Mouse (Mus musculus) granulocyte monocyte progenitor cell, adult 5-6 weeks (primary cell): ENCODE results near the gene Olfr1406. TPM values are rescaled to one million over a fixed set of nuclear protein-coding genes. Genes with fewer than 3 reads are reported as not detected.
"Not testable (repeated sequence)": the region's sequence is repeated elsewhere in the genome, so short reads cannot be mapped to it uniquely, and the experiment has no call there.

Source experiments
- ATAC-seq: replicated peaks from 2 replicates; pipeline ENCODE4 v1.8.0; 2016; ENCODE audit warnings: mild to moderate bottlenecking, moderate TSS enrichment, inconsistent platforms; ENCODE audit not compliant: poor library complexity, severe bottlenecking
- total RNA-seq, 2 experiments: library from RNA; stranded (forward) in 1 of 2; stranded (reverse) in 1 of 2; fragments of 200-712, 200-1000 nt in 1 of 2; fragments of >200 nt in 1 of 2; fragmentation: Nextera tagmentation in 1 of 2; gene quantifications; 2 replicates each; pipeline ENCODE4 v1.2.3; 2014 to 2017

Olfr1406 gene
- total RNA-seq (2014; fragmentation: Nextera tagmentation) (not detected in 2 replicates), total RNA-seq (2017) (not detected in 2 replicates)

GRCm38 (mm10) chr1:173190540-173190939 lies at the start of gene Olfr1406:
Gene Olfr1406, minus strand, starts transcription at chr1:173190640.
- no peak for ATAC-seq

DNA sequence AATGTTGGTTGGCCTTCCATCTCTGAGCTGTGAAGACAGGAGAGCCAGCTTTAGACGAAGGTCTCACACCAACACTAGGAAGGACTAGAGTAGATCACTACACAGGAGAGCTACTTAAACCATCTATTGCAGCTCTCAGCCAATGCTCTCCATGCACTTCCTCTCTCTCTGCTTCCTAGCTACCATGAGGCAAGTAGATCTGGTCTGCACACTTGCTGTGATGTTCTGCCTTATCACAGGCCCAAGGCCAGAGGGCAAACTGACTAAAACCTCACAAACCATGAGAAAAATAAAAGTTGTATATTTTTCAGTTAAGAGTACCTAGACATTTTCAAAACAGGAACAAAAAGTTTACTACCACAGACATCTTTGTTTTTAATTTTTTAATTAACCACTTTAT lies 46.6 kb upstream of the Olfr1406 start:
- not testable (repeated sequence) for ATAC-seq

DNA sequence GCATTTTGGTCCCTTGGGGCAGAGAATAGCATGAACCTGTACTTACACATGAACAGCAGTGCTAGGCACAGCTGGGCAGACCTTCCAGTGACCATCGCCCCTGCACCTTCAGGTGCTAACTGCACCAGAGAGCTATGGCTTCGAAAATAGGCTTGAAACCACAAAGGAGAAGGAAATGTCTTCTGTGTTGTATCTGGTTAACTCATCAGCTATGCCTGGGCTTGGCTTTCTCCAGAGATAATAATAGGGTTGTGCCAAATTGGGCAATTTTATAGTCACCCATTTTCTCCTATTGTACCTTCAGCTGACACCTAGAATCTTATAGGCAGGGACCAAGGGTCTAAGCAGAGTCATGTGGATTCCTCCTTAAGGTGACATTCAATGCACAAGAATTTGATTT lies 36.6 kb upstream of the Olfr1406 start, which contains the start of gene Fcer1a:
Fcer1a (minus strand) TSS at position 134 of the 400 bp plus-strand sequence.
- ATAC-seq = no peak

DNA sequence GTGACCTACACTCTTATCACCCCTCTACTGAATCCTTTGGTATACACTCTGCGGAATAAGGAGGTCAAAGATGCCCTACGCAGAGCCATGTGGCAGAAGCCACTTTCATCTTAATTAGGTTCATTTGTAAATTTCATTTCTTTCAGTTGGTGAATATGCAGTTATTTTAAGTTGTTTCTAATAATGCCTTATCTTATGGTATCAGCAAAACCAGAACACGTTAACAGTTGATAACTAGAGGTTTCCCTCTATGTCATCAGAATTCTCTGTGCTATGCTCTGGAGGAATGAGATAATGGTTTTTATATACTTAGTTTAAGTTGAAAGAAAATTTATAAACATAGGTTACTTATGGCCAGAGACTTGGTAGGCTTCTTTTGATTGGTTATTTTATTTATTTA lies 26.0 kb upstream of the Olfr1406 start:
- ATAC-seq = no peak

GRCm38 (mm10) chr1:173212092-173212491 lies 21.7 kb upstream of the Olfr1406 start, which contains the start of gene Olfr1404:
Gene Olfr1404, plus strand, starts transcription at chr1:173212392.
- no peak for ATAC-seq

GRCm38 (mm10) chr1:173197508-173197907 lies 7.1 kb upstream of the Olfr1406 start, which contains the start of gene Olfr218:
Gene Olfr218, plus strand, starts transcription at chr1:173197808.
- ATAC-seq = no peak

- no peak for ATAC-seq
Observed at GRCm38 (mm10) chr1:173196359-173196758, 5.9 kb upstream of the Olfr1406 start.

GRCm38 (mm10) chr1:173192059-173192458 lies 1.6 kb upstream of the Olfr1406 start:
- no peak; the same call in 1 of the 2 replicates for ATAC-seq

DNA sequence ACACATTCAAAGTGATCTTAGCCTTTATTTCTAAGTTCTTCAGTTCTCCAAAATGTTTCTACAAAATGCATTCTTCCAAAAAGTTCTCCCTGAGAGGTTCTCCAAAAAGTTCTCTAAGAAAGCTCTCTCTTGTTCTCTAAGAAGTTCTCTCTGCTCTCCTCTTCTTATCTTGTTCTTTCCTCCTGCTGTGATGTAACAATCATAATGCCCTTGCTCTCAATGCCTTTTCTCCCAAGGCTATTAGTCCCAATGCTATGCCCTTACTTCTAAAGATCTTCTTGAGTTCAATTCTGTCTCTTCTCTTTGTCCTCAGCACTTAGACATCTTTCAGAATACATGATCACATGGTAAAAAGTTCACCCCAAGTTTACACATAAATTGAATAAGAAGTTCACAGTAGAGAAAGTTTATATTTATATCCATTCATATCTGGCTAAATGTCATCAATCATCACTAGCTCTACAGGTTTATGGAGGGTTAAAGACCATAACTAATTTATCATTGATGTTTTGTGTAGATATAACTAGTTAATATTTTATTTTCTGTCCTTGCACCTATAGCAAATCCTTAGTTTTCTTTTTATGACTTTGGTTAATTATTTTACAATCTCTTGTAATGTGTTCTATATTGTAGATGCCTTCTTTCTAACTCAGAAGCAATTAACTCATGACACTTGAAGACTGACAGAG lies 16.1 kb downstream of the Olfr1406 start:
- no peak for ATAC-seq

GRCm38 (mm10) chr1:173137274-173137673 lies 53.2 kb downstream of the Olfr1406 start, which contains the start of gene Olfr1408:
Gene Olfr1408, minus strand, starts transcription at chr1:173137374.
- no peak for ATAC-seq

Other genes starting within 250 kb of the Olfr1406 start
- gene Olfr16, start 240.2 kb downstream of the Olfr1406 start, total RNA-seq (2014; fragmentation: Nextera tagmentation) = not detected in 2 replicates
- not detected in 2 replicates for gene Olfr16, start 240.2 kb downstream of the Olfr1406 start, total RNA-seq (2017)
- not detected in 2 replicates for gene Olfr1408, start 53.3 kb downstream of the Olfr1406 start, total RNA-seq (2014; fragmentation: Nextera tagmentation)
- gene Olfr1408, start 53.3 kb downstream of the Olfr1406 start, total RNA-seq (2017) = not detected in 2 replicates
- gene Olfr218, start 7.2 kb upstream of the Olfr1406 start, total RNA-seq (2014; fragmentation: Nextera tagmentation) = not detected in 2 replicates
- not detected in 2 replicates for gene Olfr218, start 7.2 kb upstream of the Olfr1406 start, total RNA-seq (2017)
- gene Olfr1404, start 21.8 kb upstream of the Olfr1406 start, total RNA-seq (2014; fragmentation: Nextera tagmentation) = not detected in 2 replicates
- gene Olfr1404, start 21.8 kb upstream of the Olfr1406 start, total RNA-seq (2017) = not detected in 2 replicates
- gene Fcer1a, start 36.6 kb upstream of the Olfr1406 start, total RNA-seq (2014; fragmentation: Nextera tagmentation) = 16.6 TPM in 1 of 2 replicates, not detected in the other
- 3.9 and 5.7 TPM in 2 replicates for gene Fcer1a, start 36.6 kb upstream of the Olfr1406 start, total RNA-seq (2017)
- not detected in 2 replicates for gene Olfr418, start 75.4 kb upstream of the Olfr1406 start, total RNA-seq (2014; fragmentation: Nextera tagmentation)
- gene Olfr418, start 75.4 kb upstream of the Olfr1406 start, total RNA-seq (2017) = not detected in 2 replicates
- not detected in 2 replicates for gene Mptx2, start 87.1 kb upstream of the Olfr1406 start, total RNA-seq (2014; fragmentation: Nextera tagmentation)
- gene Mptx2, start 87.1 kb upstream of the Olfr1406 start, total RNA-seq (2017) = not detected in 2 replicates
- not detected in 2 replicates for gene Ackr1, start 143.1 kb upstream of the Olfr1406 start, total RNA-seq (2014; fragmentation: Nextera tagmentation)
- not detected in 2 replicates for gene Ackr1, start 143.1 kb upstream of the Olfr1406 start, total RNA-seq (2017)
- gene Aim2, start 160.2 kb upstream of the Olfr1406 start, total RNA-seq (2014; fragmentation: Nextera tagmentation) = 59.1 and 67.7 TPM in 2 replicates
- gene Aim2, start 160.2 kb upstream of the Olfr1406 start, total RNA-seq (2017) = 80.6 and 90.7 TPM in 2 replicates
- gene Cadm3, start 177.1 kb upstream of the Olfr1406 start, total RNA-seq (2014; fragmentation: Nextera tagmentation) = not detected in 2 replicates
- gene Cadm3, start 177.1 kb upstream of the Olfr1406 start, total RNA-seq (2017) = 0.26 TPM in 1 of 2 replicates, not detected in the other